Mouse (Mus musculus) spleen, postnatal 4 days (tissue): ENCODE results near the gene Sipa1l3.

ENCODE experiments used
- DNase-seq, 2 experiments: peaks; one replicate each; pipeline ENCODE4 v3.0.0; 2022; ENCODE audit warnings: low spot score in 2 of 2

The Sipa1l3 gene

DNA sequence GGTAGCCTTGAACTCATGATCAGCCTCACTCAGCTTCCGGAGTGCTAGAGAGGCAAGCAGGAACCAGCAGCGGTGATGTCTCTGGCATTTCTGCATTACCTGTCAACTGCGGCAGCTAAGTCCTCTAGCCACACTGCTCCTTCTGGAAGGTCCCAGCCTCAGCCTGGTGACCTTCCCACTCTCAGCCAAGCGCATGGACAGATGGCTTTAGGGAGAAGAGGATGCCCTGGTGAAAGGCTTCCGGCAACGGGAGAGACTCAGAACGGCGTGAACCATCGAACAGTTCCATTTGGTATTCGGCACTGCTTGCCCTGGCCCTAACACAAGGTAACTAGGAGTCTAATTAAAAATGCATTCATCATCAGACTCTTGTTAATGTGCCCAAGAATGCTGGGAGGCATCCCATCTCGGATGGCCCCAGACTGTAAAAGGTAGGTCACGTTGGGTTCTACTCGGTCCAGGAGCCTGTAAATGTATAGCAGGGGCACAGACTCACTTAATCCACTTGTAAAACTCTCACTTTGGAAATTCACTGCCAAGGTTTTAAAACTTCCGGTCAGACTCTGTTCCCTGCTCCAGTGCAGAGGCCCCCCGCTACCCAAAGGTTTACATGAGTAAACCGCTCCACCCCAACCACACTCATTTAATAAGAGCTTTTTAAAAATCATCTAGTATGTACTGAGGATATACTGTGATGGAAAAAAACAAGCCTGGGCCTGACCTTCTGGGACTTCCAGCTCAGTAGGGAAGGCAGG lies 37.7 kb downstream of the Sipa1l3 start:
- no peak for DNase-seq

GRCm38 (mm10) chr7:29480183-29480582 lies 38.3 kb downstream of the Sipa1l3 start:
- no peak for DNase-seq

DNA sequence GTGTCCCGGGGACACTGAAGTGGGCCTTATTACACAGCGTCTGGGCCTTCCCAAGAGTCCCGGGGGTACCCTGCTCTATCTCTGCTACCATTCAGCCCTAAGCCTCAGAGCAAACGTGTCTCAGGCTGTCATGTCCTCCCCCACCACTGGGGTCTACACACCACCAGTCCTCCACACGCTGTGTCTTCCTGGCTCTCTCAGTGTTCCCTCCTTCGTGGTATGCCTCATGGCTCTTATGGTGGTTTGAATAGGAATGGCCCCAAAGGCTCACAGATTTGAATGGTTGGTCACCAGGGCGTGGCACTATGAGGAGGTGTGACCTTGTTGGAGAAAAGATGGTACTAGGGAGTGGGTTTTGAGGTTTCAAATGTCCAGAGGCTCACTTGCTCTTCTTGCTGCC lies 43.4 kb downstream of the Sipa1l3 start:
- DNase-seq = no peak

GRCm38 (mm10) chr7:29471309-29471708 lies 47.1 kb downstream of the Sipa1l3 start:
- DNase-seq = no peak

GRCm38 (mm10) chr7:29469602-29470344 lies 48.7 kb downstream of the Sipa1l3 start:
- DNase-seq = no peak

DNA sequence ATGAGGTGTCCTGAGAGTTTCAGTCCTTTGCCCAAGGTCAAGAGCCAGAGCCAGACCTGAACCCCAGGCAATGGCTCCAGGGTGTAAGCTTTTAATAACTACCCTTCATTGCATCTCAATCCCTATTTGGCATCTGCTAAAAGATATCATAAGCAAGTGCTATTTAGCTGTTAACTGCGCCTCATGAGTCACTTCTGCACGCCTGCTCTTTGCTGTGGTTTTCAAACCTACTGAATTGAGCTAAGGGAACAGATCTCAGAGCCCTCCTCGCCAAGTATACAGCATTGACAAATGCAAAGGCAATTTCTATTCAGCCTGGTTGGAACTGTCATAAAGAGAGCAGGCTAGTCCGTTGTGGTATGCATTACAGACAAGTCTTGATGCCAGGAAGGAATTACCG lies 49.8 kb downstream of the Sipa1l3 start:
- DNase-seq = no peak

- no peak for DNase-seq
Measured at GRCm38 (mm10) chr7:29466585-29466984, 51.9 kb downstream of the Sipa1l3 start.

DNA sequence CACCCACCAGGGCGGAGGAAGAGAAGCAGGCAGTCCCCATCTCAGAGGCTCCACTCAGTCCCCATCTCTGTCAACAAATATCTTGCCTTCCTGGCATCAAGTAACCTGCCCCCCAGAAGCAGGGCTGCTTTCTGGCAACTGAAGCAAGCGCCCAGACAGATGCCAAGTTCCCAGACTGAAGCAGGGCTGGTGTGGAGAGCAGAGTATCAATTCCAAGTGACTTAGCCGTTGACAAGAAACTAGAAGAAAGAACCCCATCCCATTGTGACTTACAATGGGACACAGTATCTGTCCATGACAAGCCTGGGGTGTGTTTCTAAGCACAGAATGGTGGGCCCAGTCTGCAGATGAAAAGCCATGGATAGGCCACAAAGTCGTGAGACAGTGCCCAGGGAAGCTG lies 52.7 kb downstream of the Sipa1l3 start:
- no peak for DNase-seq

GRCm38 (mm10) chr7:29462820-29463219 lies 55.6 kb downstream of the Sipa1l3 start:
- no peak for DNase-seq

GRCm38 (mm10) chr7:29462178-29462577 lies 56.3 kb downstream of the Sipa1l3 start:
- no peak for DNase-seq

GRCm38 (mm10) chr7:29461557-29461956 lies 56.9 kb downstream of the Sipa1l3 start:
- DNase-seq = no peak

GRCm38 (mm10) chr7:29458889-29459740 lies 59.3 kb downstream of the Sipa1l3 start:
- no peak for DNase-seq

GRCm38 (mm10) chr7:29457772-29458171 lies 60.7 kb downstream of the Sipa1l3 start:
- DNase-seq = no peak

DNA sequence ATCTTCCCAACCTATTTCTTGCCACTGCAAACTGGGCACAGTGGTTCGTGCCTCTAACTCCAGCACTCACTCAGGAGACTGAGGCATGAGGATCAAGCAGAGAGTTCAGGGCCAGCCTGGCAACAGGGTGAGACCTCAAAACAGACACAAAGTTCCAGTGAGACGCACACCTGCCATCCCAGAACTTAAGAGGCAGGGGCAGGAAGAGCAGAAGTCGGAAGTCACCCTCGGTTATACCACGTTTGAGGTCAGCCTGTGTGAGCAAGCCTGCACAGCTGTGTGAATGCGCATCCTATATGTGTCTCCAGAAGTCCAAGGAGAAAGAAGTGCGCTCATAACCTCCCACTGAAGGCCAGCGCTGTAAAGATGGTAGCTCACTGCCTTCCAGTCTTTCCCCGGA lies 61.7 kb downstream of the Sipa1l3 start:
- DNase-seq = no peak

- no peak for DNase-seq
Measured at GRCm38 (mm10) chr7:29455591-29455990, 62.9 kb downstream of the Sipa1l3 start.

GRCm38 (mm10) chr7:29454965-29455364 lies 63.5 kb downstream of the Sipa1l3 start:
- no peak for DNase-seq

DNA sequence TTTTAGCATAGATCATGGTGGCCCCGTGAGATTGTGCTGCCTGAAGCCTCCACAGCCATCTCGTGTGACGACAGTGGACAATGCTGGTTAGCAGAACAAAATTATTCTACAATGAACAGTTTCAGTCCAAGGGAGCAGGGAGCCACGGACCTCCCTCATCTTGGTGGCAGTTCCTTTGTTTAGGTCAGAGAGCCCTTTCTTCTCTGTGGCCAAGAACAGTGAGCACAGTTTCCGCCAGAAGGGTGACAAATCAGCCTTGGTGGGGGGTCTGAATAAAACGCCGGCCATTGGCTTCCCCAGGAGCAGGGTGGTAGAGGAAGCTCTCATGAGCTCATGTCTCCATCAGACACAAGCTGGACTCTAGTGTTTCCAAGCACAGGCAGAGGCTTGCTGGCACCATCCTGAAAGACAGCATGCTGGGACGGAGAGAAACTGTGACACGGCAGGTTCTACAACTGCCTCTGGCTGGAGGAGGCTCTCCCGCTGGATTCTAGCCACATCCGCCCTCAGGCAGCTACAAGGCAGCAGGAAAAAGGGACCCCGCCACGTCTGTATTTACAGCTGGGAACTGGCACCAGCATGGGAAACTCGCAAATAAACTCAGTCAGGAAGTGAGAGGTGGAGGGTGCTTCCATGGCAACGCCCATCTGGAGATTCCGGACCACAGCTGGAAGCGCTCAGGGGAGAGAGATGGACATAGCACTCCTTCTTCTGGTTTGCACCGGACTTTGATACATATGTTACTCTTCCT lies 65.3 kb downstream of the Sipa1l3 start:
- DNase-seq = no peak

- DNase-seq = no peak
Measured at GRCm38 (mm10) chr7:29452381-29452780, 66.1 kb downstream of the Sipa1l3 start.

DNA sequence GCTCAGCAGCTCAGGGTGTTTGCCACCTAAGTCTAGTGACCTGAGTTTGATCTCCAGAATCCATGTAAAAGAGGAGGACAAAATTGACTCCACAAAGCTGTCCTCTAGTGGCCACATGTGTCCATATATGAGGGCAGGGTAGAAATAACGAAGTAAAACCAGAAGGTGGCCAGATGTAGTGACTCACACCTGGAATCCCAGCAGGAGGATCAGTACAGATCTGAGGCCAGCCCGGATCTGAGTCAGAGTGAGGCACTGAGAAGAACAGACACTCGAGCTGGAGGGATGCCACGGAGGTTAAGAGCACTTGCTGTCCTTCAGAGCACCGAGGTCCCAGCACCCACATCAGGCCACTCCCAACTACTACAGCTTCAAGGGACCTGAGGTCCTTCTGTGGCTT lies 68.3 kb downstream of the Sipa1l3 start:
- no peak for DNase-seq

GRCm38 (mm10) chr7:29448830-29449229 lies 69.6 kb downstream of the Sipa1l3 start:
- no peak for DNase-seq

DNA sequence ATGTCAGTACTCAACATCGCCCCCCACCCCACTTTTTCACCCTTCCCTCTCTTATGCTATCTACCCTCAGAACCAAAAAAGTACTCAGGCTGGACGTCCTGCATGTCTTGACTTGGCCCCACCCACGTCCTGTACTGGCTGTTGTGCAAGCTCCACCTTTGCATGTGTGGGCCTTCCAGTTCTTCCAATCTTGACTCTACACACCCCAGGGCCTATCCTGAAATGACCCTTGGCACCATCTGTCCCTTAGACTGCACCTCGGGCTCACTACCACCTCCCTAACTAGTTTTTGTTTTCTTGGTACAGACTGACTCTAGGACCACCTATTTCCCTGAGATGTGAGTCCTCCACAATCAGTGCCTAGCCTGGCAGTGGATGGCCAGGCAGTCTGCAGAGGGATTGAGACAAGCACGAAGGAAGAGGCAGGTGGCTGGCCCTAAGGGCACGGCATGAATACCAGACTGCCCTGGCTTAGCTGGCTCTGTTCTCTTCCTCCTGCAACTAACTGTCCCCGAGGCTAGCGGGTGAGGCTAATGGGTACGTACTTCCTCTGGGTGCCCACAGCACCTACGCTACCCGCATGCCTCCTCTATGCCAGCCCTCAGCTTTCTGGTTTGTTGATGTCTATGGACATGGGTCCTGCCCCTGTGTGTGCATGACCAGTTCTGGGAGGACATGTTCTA lies 71.2 kb downstream of the Sipa1l3 start:
- no peak for DNase-seq
